Mouse (Mus musculus): Measurements from ENCODE around the gene Stx1b. TPM values are rescaled to one million over a fixed set of nuclear protein-coding genes. Genes with fewer than 3 reads are reported as not detected.
"Not testable (repeated sequence)": the region's sequence is repeated elsewhere in the genome, so short reads cannot be mapped to it uniquely, and the experiment has no call there.

The Stx1b gene
- polyA plus RNA-seq, 1 experiment from 2014 or later, result 5.4 TPM

- WGBS, result 77% methylated on average over 2 of the region's 2 CpGs
- H3K27ac ChIP-seq (replicated peaks); H3K36me3 ChIP-seq; H3K9me3 ChIP-seq (replicated peaks); H3K4me3 ChIP-seq; H3K27me3 ChIP-seq (ENCODE audit: low read depth, poor library complexity, severe bottlenecking); DNase-seq (ENCODE audit: low spot score): not testable (repeated sequence)
- H3K4me1 ChIP-seq, result peaks cover 21% of the 10 kb centered on the region
Measured at GRCm38 (mm10) chr7:127840031-127840430, 15.7 kb upstream of the Stx1b start.

- 79% methylated on average over 4 of the region's 4 CpGs for WGBS
- not testable (repeated sequence) for H3K4me3 ChIP-seq; H3K9me3 ChIP-seq (replicated peaks); H3K27me3 ChIP-seq (ENCODE audit: low read depth, poor library complexity, severe bottlenecking); DNase-seq (ENCODE audit: low spot score); H3K36me3 ChIP-seq; H3K27ac ChIP-seq (replicated peaks)
- H3K4me1 ChIP-seq, result peaks cover 20% of the 10 kb centered on the region
Measured at GRCm38 (mm10) chr7:127837878-127838277, 13.5 kb upstream of the Stx1b start.

GRCm38 (mm10) chr7:127837473-127837872, 13.1 kb upstream of the Stx1b start:
- H3K4me3 ChIP-seq, result no peak overlapping the region

GRCm38 (mm10) chr7:127835550-127835949, 11.2 kb upstream of the Stx1b start:
- Histone ChIP-seq H3K27ac (replicated peaks) (no peak overlapping the region), H3K4me1 (no peaks in the 10 kb centered on the region), H3K4me3 (no peak overlapping the region), H3K36me3 (no peaks in the 10 kb centered on the region), H3K9me3 (replicated peaks) (no peaks in the 10 kb centered on the region), H3K27me3 (ENCODE audit: low read depth, poor library complexity, severe bottlenecking) (peaks cover 6% of the 10 kb centered on the region; the same call in 1 of the 2 replicates)
- WGBS, result 95% methylated on average over 2 of the region's 2 CpGs
- no peak for DNase-seq (ENCODE audit: low spot score)

More at GRCm38 (mm10) chr7:127837473-127837872, 13.1 kb upstream of the Stx1b start:
- 87% methylated on average over 5 of the region's 5 CpGs for WGBS
- no peaks in the 10 kb centered on the region for H3K36me3 ChIP-seq
- H3K27ac ChIP-seq (replicated peaks), result no peak overlapping the region
- DNase-seq (ENCODE audit: low spot score), result no peak
- H3K27me3 ChIP-seq (ENCODE audit: low read depth, poor library complexity, severe bottlenecking), result peaks cover 6% of the 10 kb centered on the region; the same call in 1 of the 2 replicates
- H3K4me1 ChIP-seq, result peaks cover 16% of the 10 kb centered on the region
- H3K9me3 ChIP-seq (replicated peaks), result no peaks in the 10 kb centered on the region

- Histone ChIP-seq H3K9me3 (replicated peaks) (no peaks in the 10 kb centered on the region), H3K27ac (replicated peaks) (peak overlapping the region; percentile 89)
- no peak for DNase-seq (ENCODE audit: low spot score)
Measured at GRCm38 (mm10) chr7:127823236-127824171, 845 bp downstream of the Stx1b start.

GRCm38 (mm10) chr7:127822494-127822893, 1.9 kb downstream of the Stx1b start:
- peaks cover 37% of the 10 kb centered on the region for H3K4me1 ChIP-seq
- no peaks in the 10 kb centered on the region for H3K27me3 ChIP-seq (ENCODE audit: low read depth, poor library complexity, severe bottlenecking)
- DNase-seq (ENCODE audit: low spot score), result no peak
- 88% methylated on average over 3 of the region's 3 CpGs for WGBS
- H3K36me3 ChIP-seq, result 0 out of 2 replicates have a peak, but pooled peaks cover 3% of the 10 kb centered on the region
- H3K27ac ChIP-seq (replicated peaks), result no peak overlapping the region
- H3K4me3 ChIP-seq, result no peak overlapping the region
- no peaks in the 10 kb centered on the region for H3K9me3 ChIP-seq (replicated peaks)

More at GRCm38 (mm10) chr7:127823236-127824171, 845 bp downstream of the Stx1b start:
- H3K4me3 ChIP-seq, result peak overlapping the region; percentile 73
- H3K4me1 ChIP-seq, result peaks cover 37% of the 10 kb centered on the region
- H3K36me3 ChIP-seq, result no peaks in the 10 kb centered on the region
- no peaks in the 10 kb centered on the region for H3K27me3 ChIP-seq (ENCODE audit: low read depth, poor library complexity, severe bottlenecking)
- WGBS, result 73% methylated on average over 11 of the region's 11 CpGs

GRCm38 (mm10) chr7:127820836-127821509, 3.4 kb downstream of the Stx1b start:
- Histone ChIP-seq H3K27me3 (ENCODE audit: low read depth, poor library complexity, severe bottlenecking) (no peaks in the 10 kb centered on the region), H3K36me3 (0 out of 2 replicates have a peak, but pooled peaks cover 5% of the 10 kb centered on the region), H3K4me1 (peaks cover 37% of the 10 kb centered on the region), H3K27ac (replicated peaks) (0 out of 2 replicates have a peak overlapping the region, but pooled peaks have one; percentile 1), H3K4me3 (no peak overlapping the region), H3K9me3 (replicated peaks) (no peaks in the 10 kb centered on the region)
- WGBS, result 76% methylated on average over 13 of the region's 13 CpGs
- DNase-seq (ENCODE audit: low spot score), result no peak

GRCm38 (mm10) chr7:127817776-127818175, 6.6 kb downstream of the Stx1b start:
- H3K4me1 ChIP-seq, result peaks cover 12% of the 10 kb centered on the region
- no peak for DNase-seq (ENCODE audit: low spot score)
- H3K27me3 ChIP-seq (ENCODE audit: low read depth, poor library complexity, severe bottlenecking), result no peaks in the 10 kb centered on the region
- H3K4me3 ChIP-seq, result no peak overlapping the region
- H3K36me3 ChIP-seq, result peaks cover 25% of the 10 kb centered on the region
- WGBS, result 94% methylated on average over 5 of the region's 5 CpGs
- no peak overlapping the region for H3K27ac ChIP-seq (replicated peaks)
- no peaks in the 10 kb centered on the region for H3K9me3 ChIP-seq (replicated peaks)

GRCm38 (mm10) chr7:127817053-127817452, 7.3 kb downstream of the Stx1b start:
- 85% methylated on average over 7 of the region's 7 CpGs for WGBS
- H3K27me3 ChIP-seq (ENCODE audit: low read depth, poor library complexity, severe bottlenecking), result no peaks in the 10 kb centered on the region
- no peak overlapping the region for H3K4me3 ChIP-seq
- no peak overlapping the region for H3K27ac ChIP-seq (replicated peaks)
- peaks cover 9% of the 10 kb centered on the region for H3K4me1 ChIP-seq
- H3K9me3 ChIP-seq (replicated peaks), result no peaks in the 10 kb centered on the region
- no peak for DNase-seq (ENCODE audit: low spot score)
- H3K36me3 ChIP-seq, result peaks cover 33% of the 10 kb centered on the region

- Histone ChIP-seq H3K4me1 (peaks cover 5% of the 10 kb centered on the region), H3K9me3 (replicated peaks) (no peaks in the 10 kb centered on the region), H3K27ac (replicated peaks) (peak overlapping the region; percentile 10; the same call in 1 of the 2 replicates), H3K27me3 (ENCODE audit: low read depth, poor library complexity, severe bottlenecking) (no peaks in the 10 kb centered on the region), H3K36me3 (peaks cover 41% of the 10 kb centered on the region), H3K4me3 (no peak overlapping the region)
- 72% methylated on average over 15 of the region's 15 CpGs for WGBS
- DNase-seq (ENCODE audit: low spot score), result no peak
Measured at GRCm38 (mm10) chr7:127815954-127816821, 8.2 kb downstream of the Stx1b start.

GRCm38 (mm10) chr7:127815116-127815665, 9.2 kb downstream of the Stx1b start:
- H3K9me3 ChIP-seq (replicated peaks), result no peaks in the 10 kb centered on the region
- H3K27ac ChIP-seq (replicated peaks), result no peak overlapping the region
- H3K36me3 ChIP-seq, result peaks cover 51% of the 10 kb centered on the region
- H3K27me3 ChIP-seq (ENCODE audit: low read depth, poor library complexity, severe bottlenecking), result no peaks in the 10 kb centered on the region
- no peak for DNase-seq (ENCODE audit: low spot score)
- no peak overlapping the region for H3K4me3 ChIP-seq
- 93% methylated on average over 15 of the region's 15 CpGs for WGBS
- no peaks in the 10 kb centered on the region for H3K4me1 ChIP-seq

Data from midbrain, embryonic 10.5 days (tissue).